Comparison of ENCODE assay signal across 8 mouse cellular contexts in the genomic region with DNA sequence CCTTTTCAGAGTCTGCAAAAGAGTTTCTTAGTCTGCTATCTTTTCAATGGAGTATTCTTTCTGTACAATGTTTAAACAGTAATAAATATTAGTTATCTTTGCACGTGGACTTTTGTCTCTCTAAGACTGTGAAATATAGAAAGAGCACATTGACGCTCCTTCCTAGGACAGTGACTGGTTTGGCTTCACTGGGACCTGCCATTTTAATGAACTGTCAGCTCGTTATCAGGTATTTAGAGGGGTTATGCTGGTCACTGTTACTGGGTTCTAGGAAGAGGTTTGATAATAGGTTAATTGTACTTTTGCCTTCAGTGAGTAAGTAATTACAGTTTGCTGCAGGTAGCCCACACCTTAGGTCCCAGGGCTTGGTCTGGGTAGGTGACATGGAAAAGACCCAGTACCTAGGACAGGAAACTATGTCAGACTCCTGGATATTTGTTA. TPM values are rescaled to one million over a fixed set of nuclear protein-coding genes. Genes with fewer than 3 reads are reported as not detected.
DNase-seq lines count a peak whose midpoint lies in the region; ATAC-seq lines count a peak whose summit lies in the region.

No protein-coding gene starts in this region.

- no peak for DNase-seq in kidney, postnatal 36 days
- DNase-seq in c-Kit-positive CD71-positive TER-119-positive erythroid progenitor cells, embryonic 14.5 days (ENCODE audit: low spot score), result peak; percentile 44
- no peak for DNase-seq in cerebellum, postnatal 14 days
- no peak for DNase-seq in adipocyte (ENCODE audit: low spot score)
- no peak for DNase-seq in adrenal gland, adult 8-10 months

- H3K4me1 ChIP-seq in kidney, embryonic 15.5 days, result peaks cover 12% of the 10 kb centered on the region
- peaks cover 8% of the 10 kb centered on the region for H3K4me1 ChIP-seq in hindbrain, embryonic 16.5 days (ENCODE audit: control insufficient read depth, insufficient read depth, low read depth, low read length)
- peaks cover 15% of the 10 kb centered on the region for H3K4me1 ChIP-seq in midbrain, embryonic 16.5 days (ENCODE audit: control insufficient read depth, insufficient read depth, low read length)

- peaks cover 28% of the 10 kb centered on the region for H3K36me3 ChIP-seq in kidney, embryonic 15.5 days
- H3K36me3 ChIP-seq in hindbrain, embryonic 16.5 days (ENCODE audit: control insufficient read depth, insufficient read depth, low read length), result peaks cover 2% of the 10 kb centered on the region; the same call in 1 of the 2 replicates
- H3K36me3 ChIP-seq in midbrain, embryonic 16.5 days (ENCODE audit: control insufficient read depth, insufficient read depth, low read length), result peaks cover 4% of the 10 kb centered on the region; the same call in 1 of the 2 replicates

- H3K9me3 ChIP-seq in kidney, embryonic 15.5 days (replicated peaks), result no peaks in the 10 kb centered on the region
- no peaks in the 10 kb centered on the region for H3K9me3 ChIP-seq in hindbrain, embryonic 16.5 days (ENCODE audit: control insufficient read depth, low read length)
- H3K9me3 ChIP-seq in midbrain, embryonic 16.5 days (replicated peaks; ENCODE audit: control insufficient read depth, low read length, poor library complexity, severe bottlenecking), result no peaks in the 10 kb centered on the region

- H3K9ac ChIP-seq in kidney, embryonic 15.5 days, result peak overlapping the region; percentile 93
- H3K9ac ChIP-seq in hindbrain, embryonic 16.5 days (ENCODE audit: low read depth, low read length), result peak overlapping the region; percentile 93
- no peak overlapping the region for H3K9ac ChIP-seq in midbrain, embryonic 16.5 days (ENCODE audit: low read depth, low read length)

- H3K27me3 ChIP-seq in kidney, embryonic 15.5 days, result no peaks in the 10 kb centered on the region
- no peaks in the 10 kb centered on the region for H3K27me3 ChIP-seq in hindbrain, embryonic 16.5 days (replicated peaks; ENCODE audit: control insufficient read depth, insufficient read depth, low read length)
- H3K27me3 ChIP-seq in midbrain, embryonic 16.5 days (ENCODE audit: control insufficient read depth, insufficient read depth, low read depth, low read length), result no peaks in the 10 kb centered on the region

- no peak for ATAC-seq in kidney, embryonic 15.5 days (replicated peaks; ENCODE audit: low FRiP score)
- ATAC-seq in hindbrain, embryonic 16.5 days, result no peak
- ATAC-seq in midbrain, embryonic 16.5 days, result no peak

- 34% methylated on average over 3 of the region's 3 CpGs for WGBS in kidney, embryonic 15.5 days
- WGBS in hindbrain, embryonic 16.5 days, result 48% methylated on average over 3 of the region's 3 CpGs
- WGBS in midbrain, embryonic 16.5 days, result 50% methylated on average over 3 of the region's 3 CpGs

- peak overlapping the region; percentile 99 for H3K4me3 ChIP-seq in kidney, embryonic 15.5 days (replicated peaks)
- H3K4me3 ChIP-seq in hindbrain, embryonic 16.5 days (ENCODE audit: low read length), result peak overlapping the region; percentile 88
- peak overlapping the region; percentile 96 for H3K4me3 ChIP-seq in midbrain, embryonic 16.5 days (ENCODE audit: low read depth, low read length)

- no peak overlapping the region for H3K27ac ChIP-seq in kidney, embryonic 15.5 days
- no peak overlapping the region for H3K27ac ChIP-seq in hindbrain, embryonic 16.5 days (ENCODE audit: low read depth, low read length)
- no peak overlapping the region for H3K27ac ChIP-seq in midbrain, embryonic 16.5 days (ENCODE audit: low read length)

- peak overlapping the region; percentile 77 for H3K4me2 ChIP-seq in kidney, embryonic 15.5 days
- peak overlapping the region; percentile 97 for H3K4me2 ChIP-seq in hindbrain, embryonic 16.5 days (ENCODE audit: low read length)
- H3K4me2 ChIP-seq in midbrain, embryonic 16.5 days (ENCODE audit: low read length), result peak overlapping the region; percentile 96

RNA-seq across cellular contexts. Expression of gene Rint1, which starts 0.9 kb away (rescaled TPM):
- polyA plus RNA-seq in kidney, embryonic 15.5 days (2015; fragmentation: Nextera tagmentation; extraction: Ambion mirVana), result 40.2 and 41.9 TPM in 2 replicates
- 25.7 and 28.1 TPM in 2 replicates for polyA plus RNA-seq in hindbrain, embryonic 16.5 days (2015; fragmentation: Nextera tagmentation; extraction: Ambion mirVana)
- polyA plus RNA-seq in midbrain, embryonic 16.5 days (2015; fragmentation: Nextera tagmentation; extraction: Ambion mirVana), result 30.2 and 30.3 TPM in 2 replicates
- total RNA-seq in adrenal gland, adult 8-10 months (2022), result 10 to 100 TPM; 21.9 to 26.4 (median 24.3) TPM

RNA-seq across cellular contexts. Expression of gene Pus7, which starts 4.9 kb away (rescaled TPM):
- 33.5 and 34.0 TPM in 2 replicates for polyA plus RNA-seq in kidney, embryonic 15.5 days (2015; fragmentation: Nextera tagmentation; extraction: Ambion mirVana)
- polyA plus RNA-seq in hindbrain, embryonic 16.5 days (2015; fragmentation: Nextera tagmentation; extraction: Ambion mirVana), result 17.2 and 17.9 TPM in 2 replicates
- polyA plus RNA-seq in midbrain, embryonic 16.5 days (2015; fragmentation: Nextera tagmentation; extraction: Ambion mirVana), result 17.5 and 19.3 TPM in 2 replicates
- total RNA-seq in adrenal gland, adult 8-10 months (2022), result 10 to 100 TPM; 18.3 to 24.3 (median 22.8) TPM

RNA-seq across cellular contexts. Expression of gene Tomm7, which starts 55.6 kb away (rescaled TPM):
- 123 and 131 TPM in 2 replicates for polyA plus RNA-seq in kidney, embryonic 15.5 days (2015; fragmentation: Nextera tagmentation; extraction: Ambion mirVana)
- polyA plus RNA-seq in hindbrain, embryonic 16.5 days (2015; fragmentation: Nextera tagmentation; extraction: Ambion mirVana), result 75.0 and 76.7 TPM in 2 replicates
- polyA plus RNA-seq in midbrain, embryonic 16.5 days (2015; fragmentation: Nextera tagmentation; extraction: Ambion mirVana), result 75.7 and 77.3 TPM in 2 replicates
- 100 to 1,000 TPM in 2 of 4 experiments, 10 to 100 TPM in 2; 96.5 to 124 (median 111) TPM for total RNA-seq in adrenal gland, adult 8-10 months (2022)
